Mouse (Mus musculus) heart, embryonic 11.5 days (tissue): Measurements from ENCODE around the gene Zc3h13. TPM values are rescaled to one million over a fixed set of nuclear protein-coding genes. Genes with fewer than 3 reads are reported as not detected.

Experiments used
- ATAC-seq: fragments of 200-750 bp; cut with Nextera tagmentation; replicated peaks from 2 replicates; pipeline ENCODE4 v1.8.0; 2017; ENCODE audit warnings: moderate library complexity; ENCODE audit not compliant: insufficient number of reproducible peaks, low FRiP score, low TSS enrichment
- H3K27ac ChIP-seq: fragments of 300-500 bp; sonication (generic); 2 replicates; pipeline ENCODE4 v1.5.1; 2014; ENCODE audit warnings: mild to moderate bottlenecking, low read depth, low read length
- H3K27me3 ChIP-seq: fragments of 300-500 bp; sonication (generic); 2 replicates; pipeline ENCODE4 v1.6.1; 2014; ENCODE audit warnings: mild to moderate bottlenecking, low read length, mixed read lengths; ENCODE audit not compliant: control insufficient read depth, insufficient read depth
- H3K36me3 ChIP-seq: fragments of 300-500 bp; sonication (generic); 2 replicates; pipeline ENCODE4 v1.6.1; 2014; ENCODE audit warnings: mild to moderate bottlenecking, low read length, moderate library complexity, mixed read lengths; ENCODE audit not compliant: control insufficient read depth, insufficient read depth
- H3K4me1 ChIP-seq: fragments of 300-500 bp; sonication (generic); 2 replicates; pipeline ENCODE4 v1.6.1; 2014; ENCODE audit warnings: low read length; ENCODE audit not compliant: control insufficient read depth, insufficient read depth
- H3K4me2 ChIP-seq: fragments of 300-500 bp; sonication (generic); 2 replicates; pipeline ENCODE4 v1.6.1; 2014; ENCODE audit warnings: mild to moderate bottlenecking, moderate library complexity
- H3K4me3 ChIP-seq: fragments of 300-500 bp; sonication (generic); 2 replicates; pipeline ENCODE4 v1.5.1; 2014; ENCODE audit warnings: low read depth, low read length
- H3K9ac ChIP-seq: fragments of 300-500 bp; sonication (generic); 2 replicates; pipeline ENCODE4 v1.6.1; 2014; ENCODE audit warnings: mild to moderate bottlenecking, low read depth, low read length, moderate library complexity
- H3K9me3 ChIP-seq: fragments of 300-500 bp; sonication (generic); replicated peaks from 2 replicates; pipeline ENCODE4 v1.6.1; 2016; ENCODE audit warnings: low read length; ENCODE audit not compliant: control insufficient read depth
- WGBS: fragments of 180-500 bp; shearing (Covaris S2); extraction: QIAGEN DNeasy Blood & Tissue Kit; methylation state at CpG from one replicate; pipeline ENCODE4 v1.1.7; 2014; ENCODE audit not compliant: insufficient replicate concordance; 5-methylcytosine and 5-hydroxymethylcytosine counted together
- polyA plus RNA-seq: library from polyadenylated mRNA; unstranded; fragments of >200 nt; fragmentation: Nextera tagmentation; extraction: Ambion mirVana; gene quantifications from 2 replicates; pipeline ENCODE4 v1.2.1, GENCODE M21; 2014

Zc3h13 gene
- polyA plus RNA-seq, 1 experiment from 2014 or later, result 20.2 TPM

GRCm38 (mm10) chr14:75309336-75309992, 25.3 kb downstream of the Zc3h13 start:
- no peak overlapping the region for H3K4me3 ChIP-seq
- H3K27me3 ChIP-seq, result no peaks in the 10 kb centered on the region
- no peak overlapping the region for H3K4me2 ChIP-seq
- 76% methylated on average over 5 of the region's 5 CpGs for WGBS
- no peaks in the 10 kb centered on the region for H3K9me3 ChIP-seq
- no peak overlapping the region for H3K9ac ChIP-seq
- no peak for ATAC-seq
- H3K4me1 ChIP-seq, result no peaks in the 10 kb centered on the region
- H3K27ac ChIP-seq, result no peak overlapping the region
- H3K36me3 ChIP-seq, result no peaks in the 10 kb centered on the region

- H3K4me3 ChIP-seq, result no peak overlapping the region
- no peaks in the 10 kb centered on the region for H3K36me3 ChIP-seq
- H3K9me3 ChIP-seq, result no peaks in the 10 kb centered on the region
- H3K4me1 ChIP-seq, result no peaks in the 10 kb centered on the region
- no peaks in the 10 kb centered on the region for H3K27me3 ChIP-seq
- no peak overlapping the region for H3K27ac ChIP-seq
- no peak overlapping the region for H3K4me2 ChIP-seq
- WGBS, result 89% methylated on average over 2 of the region's 2 CpGs
- no peak overlapping the region for H3K9ac ChIP-seq
- ATAC-seq, result no peak
Observed at GRCm38 (mm10) chr14:75314484-75314883, 30.3 kb downstream of the Zc3h13 start.

GRCm38 (mm10) chr14:75318736-75319135, 34.6 kb downstream of the Zc3h13 start:
- ATAC-seq, result no peak
- no peak overlapping the region for H3K4me2 ChIP-seq
- H3K36me3 ChIP-seq, result peaks cover 4% of the 10 kb centered on the region; the same call in 1 of the 2 replicates
- H3K9ac ChIP-seq, result no peak overlapping the region
- H3K27ac ChIP-seq, result no peak overlapping the region
- H3K4me3 ChIP-seq, result no peak overlapping the region
- H3K27me3 ChIP-seq, result no peaks in the 10 kb centered on the region
- WGBS, result 76% methylated on average over 2 of the region's 2 CpGs
- H3K9me3 ChIP-seq, result no peaks in the 10 kb centered on the region
- no peaks in the 10 kb centered on the region for H3K4me1 ChIP-seq

- Histone ChIP-seq H3K36me3 (peaks cover 4% of the 10 kb centered on the region; the same call in 1 of the 2 replicates), H3K9me3 (no peaks in the 10 kb centered on the region), H3K4me3 (no peak overlapping the region), H3K9ac (no peak overlapping the region), H3K4me2 (no peak overlapping the region), H3K4me1 (no peaks in the 10 kb centered on the region), H3K27me3 (no peaks in the 10 kb centered on the region), H3K27ac (no peak overlapping the region)
- no peak for ATAC-seq
- WGBS, result 86% methylated on average over 5 of the region's 5 CpGs
Observed at GRCm38 (mm10) chr14:75320269-75320668, 36.1 kb downstream of the Zc3h13 start.

GRCm38 (mm10) chr14:75323354-75323753, 39.2 kb downstream of the Zc3h13 start:
- peaks cover 4% of the 10 kb centered on the region; the same call in 1 of the 2 replicates for H3K36me3 ChIP-seq
- H3K4me3 ChIP-seq, result no peak overlapping the region
- H3K27ac ChIP-seq, result no peak overlapping the region
- H3K27me3 ChIP-seq, result no peaks in the 10 kb centered on the region
- WGBS, result 95% methylated on average over 32 of the region's 32 CpGs
- H3K9me3 ChIP-seq, result no peaks in the 10 kb centered on the region
- H3K9ac ChIP-seq, result no peak overlapping the region
- H3K4me2 ChIP-seq, result no peak overlapping the region
- no peaks in the 10 kb centered on the region for H3K4me1 ChIP-seq
- ATAC-seq, result no peak

- WGBS, result 80% methylated on average over 8 of the region's 8 CpGs
- H3K9me3 ChIP-seq, result no peaks in the 10 kb centered on the region
- H3K27ac ChIP-seq, result no peak overlapping the region
- no peak overlapping the region for H3K4me3 ChIP-seq
- H3K4me1 ChIP-seq, result no peaks in the 10 kb centered on the region
- ATAC-seq, result no peak
- no peak overlapping the region for H3K4me2 ChIP-seq
- no peak overlapping the region for H3K9ac ChIP-seq
- H3K36me3 ChIP-seq, result peaks cover 17% of the 10 kb centered on the region
- no peaks in the 10 kb centered on the region for H3K27me3 ChIP-seq
Observed at GRCm38 (mm10) chr14:75328062-75328461, 43.9 kb downstream of the Zc3h13 start.

- no peak for ATAC-seq
- WGBS, result 84% methylated on average over 6 of the region's 6 CpGs
Observed at GRCm38 (mm10) chr14:75330621-75331020, 46.4 kb downstream of the Zc3h13 start.

GRCm38 (mm10) chr14:75334321-75334720, 50.1 kb downstream of the Zc3h13 start:
- peaks cover 17% of the 10 kb centered on the region for H3K36me3 ChIP-seq
- no peak for ATAC-seq

More at GRCm38 (mm10) chr14:75330621-75331020, 46.4 kb downstream of the Zc3h13 start:
- Histone ChIP-seq H3K9me3 (no peaks in the 10 kb centered on the region), H3K36me3 (peaks cover 17% of the 10 kb centered on the region), H3K9ac (no peak overlapping the region), H3K4me2 (no peak overlapping the region), H3K27me3 (no peaks in the 10 kb centered on the region), H3K27ac (no peak overlapping the region), H3K4me3 (no peak overlapping the region), H3K4me1 (no peaks in the 10 kb centered on the region)

GRCm38 (mm10) chr14:75337884-75338283, 53.7 kb downstream of the Zc3h13 start:
- 84% methylated on average over 2 of the region's 2 CpGs for WGBS
- H3K4me1 ChIP-seq, result no peaks in the 10 kb centered on the region
- H3K9me3 ChIP-seq, result no peaks in the 10 kb centered on the region
- H3K9ac ChIP-seq, result no peak overlapping the region
- H3K27me3 ChIP-seq, result no peaks in the 10 kb centered on the region
- no peak overlapping the region for H3K4me2 ChIP-seq
- no peak overlapping the region for H3K27ac ChIP-seq
- peaks cover 5% of the 10 kb centered on the region; the same call in 1 of the 2 replicates for H3K36me3 ChIP-seq
- no peak for ATAC-seq
- no peak overlapping the region for H3K4me3 ChIP-seq

More at GRCm38 (mm10) chr14:75334321-75334720, 50.1 kb downstream of the Zc3h13 start:
- Histone ChIP-seq H3K9ac (no peak overlapping the region), H3K27ac (no peak overlapping the region), H3K9me3 (no peaks in the 10 kb centered on the region), H3K4me1 (no peaks in the 10 kb centered on the region), H3K4me3 (no peak overlapping the region), H3K27me3 (no peaks in the 10 kb centered on the region), H3K4me2 (no peak overlapping the region)
- WGBS, result 93% methylated on average over 4 of the region's 4 CpGs
